Mouse (Mus musculus): ENCODE measurements around the gene Eps8. TPM values are rescaled to one million over a fixed set of nuclear protein-coding genes. Genes with fewer than 3 reads are reported as not detected.

Eps8 gene
- polyA plus RNA-seq, 1 experiment from 2014 or later: 24.5 TPM

- no peak overlapping the region for H3K4me3 ChIP-seq (ENCODE audit: low read depth, low read length)
- H3K27me3 ChIP-seq (ENCODE audit: insufficient read depth, low read length): no peaks in the 10 kb centered on the region
- H3K4me2 ChIP-seq: no peak overlapping the region
- no peaks in the 10 kb centered on the region for H3K9me3 ChIP-seq (ENCODE audit: low read depth, low read length)
- H3K36me3 ChIP-seq (ENCODE audit: insufficient read depth): no peaks in the 10 kb centered on the region
- no peak for TF ChIP-seq CTCF (IDR thresholded peaks at IDR 0.05; ENCODE audit: low read depth)
- H3K27ac ChIP-seq (ENCODE audit: low read depth): peak overlapping the region; percentile 9; the same call in 1 of the 2 replicates
- 51% methylated on average over 9 of the region's 9 CpGs for WGBS
- peaks cover 4% of the 10 kb centered on the region for H3K4me1 ChIP-seq (ENCODE audit: insufficient read depth)
- DNase-seq (peak; percentile 51), ATAC-seq (ENCODE audit: insufficient read depth) (peak; percentile 68)
- H3K9ac ChIP-seq: no peak overlapping the region
Observed at GRCm38 (mm10) chr6:137570718-137571131, 84.0 kb downstream of the Eps8 start.

- Histone ChIP-seq H3K4me1 (ENCODE audit: insufficient read depth) (peaks cover 4% of the 10 kb centered on the region), H3K36me3 (ENCODE audit: insufficient read depth) (no peaks in the 10 kb centered on the region), H3K27me3 (ENCODE audit: insufficient read depth, low read length) (no peaks in the 10 kb centered on the region), H3K4me2 (no peak overlapping the region), H3K27ac (ENCODE audit: low read depth) (0 out of 2 replicates have a peak overlapping the region, but pooled peaks have one; percentile 9), H3K4me3 (ENCODE audit: low read depth, low read length) (no peak overlapping the region), H3K9me3 (ENCODE audit: low read depth, low read length) (no peaks in the 10 kb centered on the region), H3K9ac (no peak overlapping the region)
- WGBS: 66% methylated on average over 5 of the region's 5 CpGs
- DNase-seq: no peak
- ATAC-seq (ENCODE audit: insufficient read depth): no peak
- TF ChIP-seq CTCF (IDR thresholded peaks at IDR 0.05; ENCODE audit: low read depth): no peak
Observed at GRCm38 (mm10) chr6:137570019-137570418, 84.7 kb downstream of the Eps8 start.

GRCm38 (mm10) chr6:137569071-137569470 is 85.6 kb downstream of the Eps8 start:
- H3K4me2 ChIP-seq: no peak overlapping the region

GRCm38 (mm10) chr6:137565890-137566289 is 88.8 kb downstream of the Eps8 start:
- Histone ChIP-seq H3K9ac (no peak overlapping the region), H3K4me3 (ENCODE audit: low read depth, low read length) (no peak overlapping the region), H3K4me2 (no peak overlapping the region), H3K27me3 (ENCODE audit: insufficient read depth, low read length) (no peaks in the 10 kb centered on the region), H3K36me3 (ENCODE audit: insufficient read depth) (no peaks in the 10 kb centered on the region), H3K27ac (ENCODE audit: low read depth) (no peak overlapping the region), H3K4me1 (ENCODE audit: insufficient read depth) (peaks cover 4% of the 10 kb centered on the region), H3K9me3 (ENCODE audit: low read depth, low read length) (no peaks in the 10 kb centered on the region)
- DNase-seq: no peak
- no peak for ATAC-seq (ENCODE audit: insufficient read depth)
- TF ChIP-seq CTCF (IDR thresholded peaks at IDR 0.05; ENCODE audit: low read depth): no peak
- whole genome bisulfite sequencing: 91% methylated on average over 3 of the region's 3 CpGs

More at GRCm38 (mm10) chr6:137569071-137569470, 85.6 kb downstream of the Eps8 start:
- Histone ChIP-seq H3K36me3 (ENCODE audit: insufficient read depth) (no peaks in the 10 kb centered on the region), H3K27ac (ENCODE audit: low read depth) (no peak overlapping the region), H3K9me3 (ENCODE audit: low read depth, low read length) (no peaks in the 10 kb centered on the region), H3K9ac (no peak overlapping the region), H3K4me1 (ENCODE audit: insufficient read depth) (peaks cover 4% of the 10 kb centered on the region), H3K4me3 (ENCODE audit: low read depth, low read length) (no peak overlapping the region), H3K27me3 (ENCODE audit: insufficient read depth, low read length) (no peaks in the 10 kb centered on the region)
- WGBS: 43% methylated on average over 6 of the region's 6 CpGs
- ATAC-seq (ENCODE audit: insufficient read depth) (no peak), DNase-seq (no peak)
- TF ChIP-seq CTCF (IDR thresholded peaks at IDR 0.05; ENCODE audit: low read depth): no peak

GRCm38 (mm10) chr6:137565454-137565853 is 89.2 kb downstream of the Eps8 start:
- no peak overlapping the region for H3K27ac ChIP-seq (ENCODE audit: low read depth)
- WGBS: 79% methylated on average over 6 of the region's 6 CpGs
- no peak for TF ChIP-seq CTCF (IDR thresholded peaks at IDR 0.05; ENCODE audit: low read depth)
- no peak for ATAC-seq (ENCODE audit: insufficient read depth)
- H3K4me1 ChIP-seq (ENCODE audit: insufficient read depth): peaks cover 4% of the 10 kb centered on the region
- H3K9me3 ChIP-seq (ENCODE audit: low read depth, low read length): no peaks in the 10 kb centered on the region
- no peak overlapping the region for H3K4me2 ChIP-seq
- no peak overlapping the region for H3K9ac ChIP-seq
- no peak overlapping the region for H3K4me3 ChIP-seq (ENCODE audit: low read depth, low read length)
- no peak for DNase-seq
- H3K27me3 ChIP-seq (ENCODE audit: insufficient read depth, low read length): no peaks in the 10 kb centered on the region
- H3K36me3 ChIP-seq (ENCODE audit: insufficient read depth): no peaks in the 10 kb centered on the region

GRCm38 (mm10) chr6:137560358-137560859 is 94.3 kb downstream of the Eps8 start:
- Histone ChIP-seq H3K4me2 (no peak overlapping the region), H3K4me1 (ENCODE audit: insufficient read depth) (no peaks in the 10 kb centered on the region), H3K9ac (no peak overlapping the region), H3K4me3 (ENCODE audit: low read depth, low read length) (no peak overlapping the region), H3K27me3 (ENCODE audit: insufficient read depth, low read length) (no peaks in the 10 kb centered on the region), H3K9me3 (ENCODE audit: low read depth, low read length) (no peaks in the 10 kb centered on the region), H3K27ac (ENCODE audit: low read depth) (peak overlapping the region; percentile 48; the same call in 1 of the 2 replicates), H3K36me3 (ENCODE audit: insufficient read depth) (no peaks in the 10 kb centered on the region)
- TF ChIP-seq CTCF (IDR thresholded peaks at IDR 0.05; ENCODE audit: low read depth): no peak
- DNase-seq (peak; percentile 64), ATAC-seq (ENCODE audit: insufficient read depth) (no peak)
- 38% methylated on average over 12 of the region's 12 CpGs for WGBS

- Histone ChIP-seq H3K9ac (no peak overlapping the region), H3K36me3 (ENCODE audit: insufficient read depth) (no peaks in the 10 kb centered on the region), H3K4me2 (no peak overlapping the region), H3K4me1 (ENCODE audit: insufficient read depth) (no peaks in the 10 kb centered on the region), H3K27me3 (ENCODE audit: insufficient read depth, low read length) (no peaks in the 10 kb centered on the region), H3K27ac (ENCODE audit: low read depth) (no peak overlapping the region), H3K4me3 (ENCODE audit: low read depth, low read length) (no peak overlapping the region), H3K9me3 (ENCODE audit: low read depth, low read length) (no peaks in the 10 kb centered on the region)
- WGBS: 72% methylated on average over 13 of the region's 13 CpGs
- ATAC-seq (ENCODE audit: insufficient read depth) (no peak), DNase-seq (no peak)
- no peak for TF ChIP-seq CTCF (IDR thresholded peaks at IDR 0.05; ENCODE audit: low read depth)
Observed at GRCm38 (mm10) chr6:137558840-137559239, 95.8 kb downstream of the Eps8 start.

Measured in lung, embryonic 14.5 days (tissue).